Mouse (Mus musculus) CD4-positive naive resting alpha-beta T cell, adult 57 days (primary cell): ENCODE data around the gene Dntt. TPM values are rescaled to one million over a fixed set of nuclear protein-coding genes. Genes with fewer than 3 reads are reported as not detected.

Experiments used
- total RNA-seq: library from RNA; stranded (reverse); gene quantifications from one replicate; pipeline ENCODE4 v1.2.4, GENCODE M21; 2023

The Dntt gene
- 2.0 TPM for total RNA-seq

DNA sequence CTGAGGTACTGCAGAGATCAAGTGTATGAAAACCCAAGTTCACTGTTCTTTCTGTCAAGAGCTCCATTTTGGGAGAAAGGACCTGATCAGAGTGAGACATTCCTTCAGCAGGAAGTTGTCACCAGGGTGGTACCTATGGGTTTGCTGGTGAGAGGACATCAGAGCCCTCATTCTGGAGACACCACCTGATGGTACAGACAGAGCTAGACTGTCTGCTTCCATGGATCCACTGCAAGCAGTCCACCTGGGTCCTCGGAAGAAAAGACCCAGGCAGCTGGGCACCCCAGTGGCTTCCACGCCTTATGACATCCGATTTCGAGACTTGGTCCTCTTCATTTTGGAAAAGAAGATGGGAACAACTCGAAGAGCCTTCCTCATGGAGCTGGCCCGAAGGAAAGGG, at the start of gene Dntt:
Gene Dntt (plus strand): TSS at position 57 of the 400 bp plus-strand sequence.

DNA sequence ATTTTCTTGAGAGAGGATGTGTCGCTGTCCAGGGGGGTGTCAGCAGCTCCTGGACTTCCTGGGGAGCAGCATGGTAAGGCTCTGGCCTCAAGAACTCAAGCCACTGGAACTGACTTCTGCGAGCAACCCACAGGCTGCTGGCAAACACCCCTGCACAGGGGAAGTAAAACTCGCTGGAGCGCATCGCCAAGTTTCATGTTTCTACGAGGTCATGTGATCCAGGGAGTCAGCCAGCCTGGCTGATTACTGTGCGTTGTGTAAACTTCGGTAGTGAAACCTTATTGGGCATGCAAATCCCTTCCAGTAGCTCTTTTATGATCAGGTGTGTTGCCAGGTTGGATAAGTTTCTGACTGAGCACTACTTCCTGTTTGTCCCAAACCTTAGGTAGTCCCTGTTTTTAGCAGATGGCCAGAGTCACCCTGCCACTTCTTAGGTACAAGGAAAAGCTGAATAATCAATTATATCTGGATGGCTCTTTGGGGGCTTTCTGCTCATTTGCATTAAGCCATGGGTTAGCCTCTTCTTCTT, 35.0 kb upstream of the Dntt start, which contains the start of gene Blnk:
Gene Blnk (minus strand): TSS at position 479 of the 529 bp plus-strand sequence.

GRCm38 (mm10) chr19:41076906-41077305, 47.8 kb downstream of the Dntt start, which contains the start of gene Opalin:
Opalin (minus strand) TSS chr19:41077113.

Other genes with a start within 250 kb of the Dntt start
- gene Ccnj, start 198.0 kb upstream of the Dntt start, total RNA-seq, result 6.8 TPM
- gene Zfp518a, start 134.6 kb upstream of the Dntt start, total RNA-seq, result 16.0 TPM
- 14.7 TPM for gene Blnk, start 34.7 kb upstream of the Dntt start, total RNA-seq
- not detected for gene Opalin, start 47.8 kb downstream of the Dntt start, total RNA-seq
- gene Tll2, start 177.6 kb downstream of the Dntt start, total RNA-seq, result not detected
- gene Tm9sf3, start 234.7 kb downstream of the Dntt start, total RNA-seq, result 89.3 TPM